Mouse (Mus musculus): ENCODE measurements around the gene 1600002K03Rik.
"Not testable (repeated sequence)": the region's sequence is repeated elsewhere in the genome, so short reads cannot be mapped to it uniquely, and the experiment has no call there.

The 1600002K03Rik gene

GRCm38 (mm10) chr10:80223137-80223536 is 50.4 kb downstream of the 1600002K03Rik start:
- DNase-seq (ENCODE audit: extremely low spot score, low read depth, low spot score): not testable (repeated sequence)

All from hindlimb bud, embryonic 11.5 days (tissue).